Mouse (Mus musculus) liver, adult 2 months (tissue): ENCODE measurements at regions not wholly inside any gene's neighbourhood (a gene's known extent, or its start where the extent isn't known, plus 50 kb on each side); places are given as distances from the start of the nearest gene placed in this dataset.

Experiments
- DNase-seq: peaks from one replicate; pipeline ENCODE4 v3.0.0-alpha.2; 2011; ENCODE audit warnings: low read depth, low spot score; ENCODE audit errors: extremely low read depth
- H3K27ac ChIP-seq: fragments of 200-500 bp; replicated peaks from 2 replicates; pipeline ENCODE4 v1.5.1; 2012; ENCODE audit warnings: low read depth, mild to moderate bottlenecking, control low read depth, inconsistent platforms, low read length; ENCODE audit not compliant: insufficient read depth
- H3K27me3 ChIP-seq: fragments of 200-500 bp; 2 replicates; pipeline ENCODE4 v1.6.1; 2012; ENCODE audit warnings: mild to moderate bottlenecking, moderate library complexity, low read length, inconsistent platforms; ENCODE audit not compliant: control insufficient read depth, insufficient read depth
- H3K36me3 ChIP-seq: fragments of 200-500 bp; 2 replicates; pipeline ENCODE4 v1.6.1; 2012; ENCODE audit warnings: low read length, inconsistent platforms; ENCODE audit not compliant: control insufficient read depth, insufficient read depth
- H3K4me1 ChIP-seq: fragments of 200-500 bp; 2 replicates; pipeline ENCODE4 v1.6.1; 2011; ENCODE audit warnings: low read length; ENCODE audit not compliant: control insufficient read depth, insufficient read depth
- H3K4me3 ChIP-seq: fragments of 200-500 bp; 2 replicates; pipeline ENCODE4 v1.5.1; 2011; ENCODE audit warnings: low read depth, mild to moderate bottlenecking, control low read depth, low read length, moderate library complexity; ENCODE audit not compliant: insufficient read depth
- H3K79me2 ChIP-seq: fragments of 200-500 bp; 2 replicates; pipeline ENCODE4 v1.6.1; 2012; ENCODE audit warnings: inconsistent platforms, mild to moderate bottlenecking, low read length, moderate library complexity; ENCODE audit not compliant: control insufficient read depth, insufficient read depth
- H3K9ac ChIP-seq: fragments of 200-500 bp; 2 replicates; pipeline ENCODE4 v1.6.1; 2012; ENCODE audit warnings: low read depth, mild to moderate bottlenecking, control low read depth, inconsistent platforms, low read length
- CTCF ChIP-seq: fragments of 200-500 bp; IDR thresholded peaks from 2 replicates; pipeline ENCODE4 v1.5.1; 2011; ENCODE audit warnings: low read depth, low read length, control low read depth
- POLR2A ChIP-seq: fragments of 200-500 bp; IDR thresholded peaks from 2 replicates; pipeline ENCODE4 v1.6.1; 2011; ENCODE audit warnings: low read length, control low read depth; ENCODE audit not compliant: insufficient read depth; ENCODE audit errors: extremely low read depth
- WGBS: fragments of 180-500 bp; shearing (Covaris S2); methylation state at CpG from one replicate; pipeline ENCODE4 v1.1.7; 2018; 5-methylcytosine and 5-hydroxymethylcytosine counted together

GRCm38 (mm10) chr15:88120376-88120775 is 479.7 kb upstream of the Zdhhc25 start:
- TF ChIP-seq POLR2A: no peak
- TF ChIP-seq CTCF: no peak
- H3K4me3 ChIP-seq: no peak overlapping the region
- H3K79me2 ChIP-seq: no peaks in the 10 kb centered on the region
- H3K27me3 ChIP-seq: no peaks in the 10 kb centered on the region
- no peaks in the 10 kb centered on the region for H3K36me3 ChIP-seq
- H3K4me1 ChIP-seq: no peaks in the 10 kb centered on the region
- WGBS: 48% methylated on average over 5 of the region's 5 CpGs
- DNase-seq: no peak
- no peak overlapping the region for H3K27ac ChIP-seq
- no peak overlapping the region for H3K9ac ChIP-seq

DNA sequence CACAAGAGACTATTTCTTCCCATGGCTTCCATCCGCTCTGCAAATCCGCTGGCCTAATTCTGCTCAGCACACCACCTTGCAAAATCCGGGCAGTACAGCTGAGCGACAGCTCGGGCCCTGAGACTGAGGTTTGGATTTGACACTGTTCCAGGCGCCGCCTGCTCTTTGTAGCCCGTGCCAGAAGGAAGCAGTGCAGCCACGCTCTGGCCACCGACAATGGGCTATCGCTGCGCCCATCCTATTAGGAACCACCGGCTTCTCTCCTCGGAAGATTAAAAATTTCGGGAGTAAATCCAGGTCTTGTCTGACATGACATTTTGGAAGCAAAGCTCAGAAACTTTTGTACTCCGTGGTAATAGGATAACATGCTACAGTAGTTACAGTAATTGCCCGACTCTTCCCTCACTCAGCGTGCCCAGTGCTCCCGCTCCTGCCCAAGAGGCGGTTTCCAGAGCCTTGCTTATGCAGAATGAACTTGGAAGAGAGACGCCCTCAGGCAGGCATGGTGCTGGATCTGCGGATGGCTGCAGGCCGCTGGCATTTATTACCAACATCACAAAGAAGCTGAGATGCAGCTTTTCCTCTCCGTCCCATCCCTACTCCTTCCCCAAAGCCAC is 476.1 kb upstream of the Zdhhc25 start:
- no peak overlapping the region for H3K4me3 ChIP-seq
- no peak for DNase-seq
- no peaks in the 10 kb centered on the region for H3K4me1 ChIP-seq
- no peaks in the 10 kb centered on the region for H3K27me3 ChIP-seq
- no peaks in the 10 kb centered on the region for H3K36me3 ChIP-seq
- H3K79me2 ChIP-seq: no peaks in the 10 kb centered on the region
- H3K27ac ChIP-seq: no peak overlapping the region
- TF ChIP-seq POLR2A: no peak
- TF ChIP-seq CTCF: no peak
- 83% methylated on average over 24 of the region's 24 CpGs for WGBS
- H3K9ac ChIP-seq: no peak overlapping the region

GRCm38 (mm10) chr15:88146118-88146517 is 454.0 kb upstream of the Zdhhc25 start:
- Histone ChIP-seq H3K9ac (no peak overlapping the region), H3K79me2 (no peaks in the 10 kb centered on the region), H3K27ac (no peak overlapping the region), H3K4me3 (no peak overlapping the region), H3K27me3 (0 out of 2 replicates have a peak, but pooled peaks cover 3% of the 10 kb centered on the region), H3K36me3 (no peaks in the 10 kb centered on the region), H3K4me1 (no peaks in the 10 kb centered on the region)
- WGBS: 45% methylated on average over 7 of the region's 7 CpGs
- DNase-seq: peak; percentile 15
- TF ChIP-seq POLR2A: no peak
- TF ChIP-seq CTCF: peak; percentile 84

DNA sequence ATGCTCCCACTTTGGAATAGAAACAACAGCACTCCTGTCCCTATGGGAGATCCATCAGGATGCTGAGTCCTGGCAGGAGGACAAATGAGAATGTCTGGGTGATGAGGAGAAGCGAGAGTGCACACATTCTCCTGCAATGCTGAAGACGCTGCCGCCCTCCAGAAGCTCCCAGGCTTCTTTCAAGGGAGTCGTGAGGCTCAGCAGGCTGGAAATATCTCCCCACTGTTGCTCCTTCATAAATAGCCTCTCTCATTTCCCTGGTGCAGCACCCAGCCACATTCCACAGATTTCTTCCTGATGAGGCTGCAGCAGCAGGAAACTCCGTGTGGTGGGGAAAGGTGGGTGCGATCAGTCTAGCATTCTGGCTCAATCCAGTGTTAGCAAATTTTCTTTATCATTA is 448.9 kb upstream of the Zdhhc25 start:
- 72% methylated on average over 6 of the region's 6 CpGs for WGBS
- H3K27me3 ChIP-seq: 0 out of 2 replicates have a peak, but pooled peaks cover 3% of the 10 kb centered on the region
- H3K27ac ChIP-seq: no peak overlapping the region
- no peaks in the 10 kb centered on the region for H3K4me1 ChIP-seq
- no peaks in the 10 kb centered on the region for H3K36me3 ChIP-seq
- H3K79me2 ChIP-seq: no peaks in the 10 kb centered on the region
- no peak for DNase-seq
- no peak overlapping the region for H3K9ac ChIP-seq
- no peak overlapping the region for H3K4me3 ChIP-seq
- TF ChIP-seq POLR2A: no peak
- TF ChIP-seq CTCF: no peak

DNA sequence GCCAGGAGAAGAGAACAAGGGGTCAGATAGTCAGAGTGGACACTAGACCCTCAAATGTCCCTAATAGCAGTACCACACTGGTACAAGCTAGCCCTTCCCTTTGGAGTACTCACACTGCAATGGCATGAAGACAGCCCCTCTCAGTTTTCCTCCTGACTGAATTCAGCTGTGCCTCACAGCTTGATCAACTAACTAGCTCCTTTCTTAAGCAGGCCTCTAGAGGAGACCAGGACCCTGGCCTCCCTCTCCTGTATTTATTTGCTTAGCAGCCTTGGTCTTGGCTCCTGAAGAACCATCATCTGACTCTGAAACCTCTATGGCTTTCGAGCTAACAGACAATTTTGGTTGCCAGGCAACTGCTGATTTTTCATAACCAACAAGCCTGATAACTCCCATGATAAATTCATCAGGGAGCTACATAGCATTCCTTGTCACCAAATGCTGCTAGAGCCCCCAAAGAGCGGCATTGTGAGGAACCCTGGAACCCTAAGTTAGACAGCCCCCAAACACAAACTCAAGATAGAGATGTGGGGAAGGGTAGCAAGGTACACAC is 440.4 kb upstream of the Zdhhc25 start:
- H3K27me3 ChIP-seq: peaks cover 2% of the 10 kb centered on the region; the same call in 1 of the 2 replicates
- H3K9ac ChIP-seq: no peak overlapping the region
- H3K4me1 ChIP-seq: no peaks in the 10 kb centered on the region
- TF ChIP-seq POLR2A: no peak
- TF ChIP-seq CTCF: no peak
- 52% methylated on average over 2 of the region's 2 CpGs for whole genome bisulfite sequencing
- no peak overlapping the region for H3K4me3 ChIP-seq
- no peaks in the 10 kb centered on the region for H3K79me2 ChIP-seq
- DNase-seq: no peak
- H3K27ac ChIP-seq: no peak overlapping the region
- H3K36me3 ChIP-seq: no peaks in the 10 kb centered on the region

GRCm38 (mm10) chr15:88160291-88160690 is 439.8 kb upstream of the Zdhhc25 start:
- no peak for DNase-seq
- no peaks in the 10 kb centered on the region for H3K36me3 ChIP-seq
- H3K4me1 ChIP-seq: no peaks in the 10 kb centered on the region
- no peak overlapping the region for H3K27ac ChIP-seq
- H3K79me2 ChIP-seq: no peaks in the 10 kb centered on the region
- H3K9ac ChIP-seq: no peak overlapping the region
- H3K27me3 ChIP-seq: peaks cover 2% of the 10 kb centered on the region; the same call in 1 of the 2 replicates
- H3K4me3 ChIP-seq: no peak overlapping the region
- TF ChIP-seq POLR2A (no peak), CTCF (no peak)
- WGBS: 84% methylated on average over 4 of the region's 4 CpGs
